Mouse (Mus musculus) spleen, adult 2 months (tissue): ENCODE measurements around the gene Ptch1. TPM values are rescaled to one million over a fixed set of nuclear protein-coding genes. Genes with fewer than 3 reads are reported as not detected.

Source experiments
- DNase-seq, 2 experiments: peaks; one replicate each; pipeline versions ENCODE4 v3.0.0 to v3.0.0-alpha.2; 2012 to 2021; ENCODE audit warnings: low spot score in 2 of 2, low read depth in 1 of 2
- H3K27ac ChIP-seq: fragments of 200-500 bp; 2 replicates; pipeline ENCODE4 v1.5.1; 2012; ENCODE audit warnings: low read length, inconsistent platforms; ENCODE audit not compliant: insufficient read depth
- H3K27me3 ChIP-seq: fragments of 200-500 bp; 2 replicates; pipeline ENCODE4 v1.6.1; 2012; ENCODE audit warnings: mild to moderate bottlenecking, moderate library complexity, low read length, inconsistent platforms; ENCODE audit not compliant: control insufficient read depth, insufficient read depth
- H3K36me3 ChIP-seq: fragments of 200-500 bp; 2 replicates; pipeline ENCODE4 v1.6.1; 2012; ENCODE audit warnings: mild to moderate bottlenecking, low read length, inconsistent platforms; ENCODE audit not compliant: control insufficient read depth, insufficient read depth
- H3K4me1 ChIP-seq: fragments of 200-500 bp; 2 replicates; pipeline ENCODE4 v1.6.1; 2011; ENCODE audit warnings: inconsistent platforms; ENCODE audit not compliant: control insufficient read depth, insufficient read depth, insufficient read length
- H3K4me3 ChIP-seq: fragments of 200-500 bp; 2 replicates; pipeline ENCODE4 v1.5.1; 2011; ENCODE audit warnings: mild to moderate bottlenecking, inconsistent platforms; ENCODE audit not compliant: insufficient read depth, insufficient read length; ENCODE audit errors: extremely low read depth
- CTCF ChIP-seq: fragments of 200-500 bp; IDR thresholded peaks from 2 replicates; pipeline ENCODE4 v1.5.1; 2011; ENCODE audit warnings: mild to moderate bottlenecking, inconsistent platforms; ENCODE audit not compliant: insufficient read depth, insufficient read length, insufficient replicate concordance; ENCODE audit errors: extremely low read depth
- POLR2A ChIP-seq: fragments of 200-500 bp; IDR thresholded peaks from 2 replicates; pipeline ENCODE4 v1.6.1; 2011; ENCODE audit warnings: low read depth, low read length, inconsistent platforms
- WGBS: fragments of 180-500 bp; shearing (Covaris S2); methylation state at CpG from one replicate; pipeline ENCODE4 v1.1.7; 2018; 5-methylcytosine and 5-hydroxymethylcytosine counted together
- polyA plus RNA-seq: library from polyadenylated mRNA; depleted of rRNA; stranded (reverse); fragments of >200 nt; gene quantifications from 2 replicates; pipeline ENCODE4 v1.2.3, GENCODE M21; 2012

Ptch1 gene
- polyA plus RNA-seq, 1 experiment, result 8.2 TPM

- DNase-seq, result no peak
Observed at GRCm38 (mm10) chr13:63514931-63515360, 58.5 kb downstream of the Ptch1 start.

GRCm38 (mm10) chr13:63513374-63514098 lies 59.9 kb downstream of the Ptch1 start:
- WGBS, result 91% methylated on average over 26 of the region's 26 CpGs
- Histone ChIP-seq H3K27me3 (no peaks in the 10 kb centered on the region), H3K4me1 (no peaks in the 10 kb centered on the region), H3K27ac (no peak overlapping the region), H3K4me3 (no peak overlapping the region), H3K36me3 (peaks cover 43% of the 10 kb centered on the region)
- no peak for TF ChIP-seq CTCF
- TF ChIP-seq POLR2A, result no peak
- no peak for DNase-seq

More at GRCm38 (mm10) chr13:63514931-63515360, 58.5 kb downstream of the Ptch1 start:
- Histone ChIP-seq H3K4me3 (no peak overlapping the region), H3K27me3 (no peaks in the 10 kb centered on the region), H3K27ac (no peak overlapping the region), H3K4me1 (no peaks in the 10 kb centered on the region), H3K36me3 (peaks cover 48% of the 10 kb centered on the region)
- TF ChIP-seq CTCF (no peak), POLR2A (no peak)
- WGBS, result 95% methylated on average over 8 of the region's 8 CpGs

GRCm38 (mm10) chr13:63512411-63512810 lies 61.0 kb downstream of the Ptch1 start:
- no peak overlapping the region for H3K4me3 ChIP-seq
- H3K27me3 ChIP-seq, result no peaks in the 10 kb centered on the region
- H3K36me3 ChIP-seq, result peaks cover 36% of the 10 kb centered on the region
- H3K27ac ChIP-seq, result no peak overlapping the region
- no peak for DNase-seq
- 72% methylated on average over 6 of the region's 6 CpGs for WGBS
- no peaks in the 10 kb centered on the region for H3K4me1 ChIP-seq
- TF ChIP-seq CTCF (no peak), POLR2A (no peak)

GRCm38 (mm10) chr13:63507821-63508220 lies 65.6 kb downstream of the Ptch1 start:
- no peak for DNase-seq
- Histone ChIP-seq H3K4me3 (no peak overlapping the region), H3K27me3 (no peaks in the 10 kb centered on the region), H3K4me1 (no peaks in the 10 kb centered on the region; the same call in 1 of the 2 replicates), H3K36me3 (peaks cover 18% of the 10 kb centered on the region), H3K27ac (no peak overlapping the region)
- WGBS, result 94% methylated on average over 5 of the region's 5 CpGs
- TF ChIP-seq CTCF, result no peak
- TF ChIP-seq POLR2A, result no peak

- peaks cover 15% of the 10 kb centered on the region for H3K36me3 ChIP-seq
- DNase-seq, result no peak
- WGBS, result 92% methylated on average over 6 of the region's 6 CpGs
- TF ChIP-seq POLR2A, result no peak
- TF ChIP-seq CTCF, result no peak
- no peaks in the 10 kb centered on the region for H3K27me3 ChIP-seq
- no peak overlapping the region for H3K4me3 ChIP-seq
- no peak overlapping the region for H3K27ac ChIP-seq
- no peaks in the 10 kb centered on the region; the same call in 1 of the 2 replicates for H3K4me1 ChIP-seq
Observed at GRCm38 (mm10) chr13:63507001-63507556, 66.3 kb downstream of the Ptch1 start.

GRCm38 (mm10) chr13:63506364-63506763 lies 67.0 kb downstream of the Ptch1 start:
- peaks cover 8% of the 10 kb centered on the region for H3K36me3 ChIP-seq
- DNase-seq, result no peak
- 79% methylated on average over 1 of the region's 1 CpGs for WGBS
- no peaks in the 10 kb centered on the region for H3K27me3 ChIP-seq
- TF ChIP-seq CTCF, result no peak
- TF ChIP-seq POLR2A, result no peak
- no peak overlapping the region for H3K4me3 ChIP-seq
- no peak overlapping the region for H3K27ac ChIP-seq
- no peaks in the 10 kb centered on the region; the same call in 1 of the 2 replicates for H3K4me1 ChIP-seq

- H3K27ac ChIP-seq, result no peak overlapping the region
- TF ChIP-seq POLR2A (no peak), CTCF (no peak)
- 96% methylated on average over 2 of the region's 2 CpGs for WGBS
- no peak for DNase-seq
- H3K4me3 ChIP-seq, result no peak overlapping the region
- no peaks in the 10 kb centered on the region for H3K36me3 ChIP-seq
- H3K27me3 ChIP-seq, result no peaks in the 10 kb centered on the region
- H3K4me1 ChIP-seq, result no peaks in the 10 kb centered on the region; the same call in 1 of the 2 replicates
Observed at GRCm38 (mm10) chr13:63502391-63502790, 71.0 kb downstream of the Ptch1 start.
